Mouse (Mus musculus): ENCODE measurements around the gene Maz. TPM values are rescaled to one million over a fixed set of nuclear protein-coding genes. Genes with fewer than 3 reads are reported as not detected.

Maz gene
- polyA plus RNA-seq, 1 experiment from 2014 or later, result 48.1 TPM

DNA sequence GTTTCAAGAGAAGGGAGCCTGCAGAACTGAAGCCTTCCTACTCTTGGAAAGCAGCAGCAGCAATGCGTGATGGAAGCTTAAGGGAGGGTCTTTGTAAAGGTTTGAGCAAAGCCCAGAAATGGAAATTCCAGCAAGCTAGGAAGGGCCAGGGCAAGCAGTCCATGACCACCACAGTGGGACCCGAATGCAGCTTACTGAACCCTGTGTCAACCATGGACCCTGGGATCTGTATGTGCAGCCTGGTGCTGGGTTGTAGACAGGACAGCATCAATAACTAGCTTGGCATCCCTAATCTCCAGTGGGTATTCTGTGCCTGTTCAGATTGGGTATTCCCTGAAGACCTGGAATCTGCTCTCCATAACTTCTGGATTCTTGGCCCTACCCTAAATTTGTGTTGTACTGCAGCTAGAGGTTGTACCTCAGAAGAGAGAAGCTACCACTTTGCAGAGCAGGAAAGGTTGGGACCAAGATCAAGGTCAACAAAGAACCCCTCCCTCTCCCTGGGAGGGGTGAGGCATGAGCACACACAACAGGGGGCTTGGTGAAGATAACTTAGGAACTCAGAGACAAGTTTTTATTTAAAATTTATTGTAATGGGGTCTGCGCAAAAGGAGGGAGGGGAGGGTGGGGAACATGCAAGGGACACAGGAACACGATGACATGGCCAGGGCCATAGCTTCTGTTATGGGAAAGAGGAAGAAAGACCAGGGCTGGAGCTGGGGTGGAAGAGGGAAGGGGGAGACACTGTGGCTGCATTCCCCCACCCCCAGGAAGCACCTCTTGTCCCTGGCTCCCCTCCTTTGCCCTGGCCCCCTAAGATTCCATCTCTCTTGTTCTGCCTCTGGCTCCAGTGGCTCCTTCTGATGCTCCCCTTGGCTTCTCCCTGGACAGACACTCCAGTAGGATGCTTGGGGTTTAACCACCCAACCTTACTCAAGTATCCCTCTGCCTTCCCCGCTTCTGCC is 5.0 kb downstream of the Maz start:
- WGBS, result 41% methylated on average over 5 of the region's 5 CpGs
- Histone ChIP-seq H3K9me3 (ENCODE audit: low read length) (no peaks in the 10 kb centered on the region), H3K27me3 (ENCODE audit: insufficient read depth, low read length) (no peaks in the 10 kb centered on the region), H3K36me3 (ENCODE audit: insufficient read depth, low read length) (peaks cover 29% of the 10 kb centered on the region), H3K4me2 (replicated peaks; ENCODE audit: low read depth, low read length) (peak overlapping the region; percentile 63), H3K4me1 (ENCODE audit: insufficient read depth, low read length) (peaks cover 71% of the 10 kb centered on the region), H3K4me3 (ENCODE audit: low read length) (peak overlapping the region; percentile 48), H3K9ac (replicated peaks; ENCODE audit: low read length) (peak overlapping the region; percentile 64), H3K27ac (ENCODE audit: low read length) (peak overlapping the region; percentile 58)
- no peak for ATAC-seq (ENCODE audit: low FRiP score, low TSS enrichment)

DNA sequence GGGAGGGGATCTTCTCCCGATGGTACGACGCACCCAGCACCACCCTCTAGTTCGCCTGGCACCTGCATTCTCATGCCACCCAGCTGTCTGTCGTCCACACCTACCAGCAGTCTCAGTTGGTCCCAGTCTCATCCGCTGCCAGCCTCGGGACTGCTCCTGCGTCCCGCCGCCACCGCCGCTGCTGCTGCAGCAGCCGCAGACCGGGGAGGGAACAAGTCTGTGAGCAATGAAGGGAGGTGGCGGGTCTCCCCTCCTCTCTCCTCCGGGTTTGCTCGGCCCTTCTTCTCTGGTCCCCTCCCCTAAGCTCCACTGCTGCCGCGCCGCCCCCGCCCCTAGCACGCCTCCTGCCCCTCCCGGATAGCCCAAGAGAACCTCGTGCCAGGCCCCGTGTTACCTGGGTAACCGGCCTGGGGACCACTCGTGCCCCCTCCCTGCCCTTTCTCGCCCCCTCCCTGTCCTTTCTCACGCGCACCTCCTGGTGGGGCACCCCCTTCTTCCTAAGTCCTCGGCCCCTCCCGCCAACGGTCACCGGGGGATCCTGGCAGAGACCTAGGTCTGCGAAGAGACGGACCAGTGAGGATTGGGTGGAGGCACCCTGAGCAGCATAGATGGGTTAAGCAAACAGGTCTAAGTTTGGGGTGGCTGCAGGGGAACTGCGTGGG is 5.8 kb downstream of the Maz start, which contains the start of the genes Gm42742 and Prrt2:
Gm42742 (minus strand) TSS at position 197 of the 662 bp plus-strand sequence.
Prrt2 (minus strand) TSS at position 311 of the 662 bp plus-strand sequence.
- H3K9me3 ChIP-seq (ENCODE audit: low read length), result no peaks in the 10 kb centered on the region
- no peaks in the 10 kb centered on the region for H3K27me3 ChIP-seq (ENCODE audit: insufficient read depth, low read length)
- peaks cover 29% of the 10 kb centered on the region for H3K36me3 ChIP-seq (ENCODE audit: insufficient read depth, low read length)
- ATAC-seq (ENCODE audit: low FRiP score, low TSS enrichment), result peak; percentile 12; the same call in 1 of the 2 replicates
- peak within 1 kb of the TSS; percentile 58 for H3K27ac ChIP-seq (ENCODE audit: low read length)
- peaks cover 72% of the 10 kb centered on the region for H3K4me1 ChIP-seq (ENCODE audit: insufficient read depth, low read length)
- H3K4me2 ChIP-seq (replicated peaks; ENCODE audit: low read depth, low read length), result peak within 1 kb of the TSS; percentile 63
- H3K9ac ChIP-seq (replicated peaks; ENCODE audit: low read length), result peak within 1 kb of the TSS; percentile 64
- 1% methylated on average over 30 of the region's 37 CpGs for WGBS
- H3K4me3 ChIP-seq (ENCODE audit: low read length), result peak within 1 kb of the TSS; percentile 48

DNA sequence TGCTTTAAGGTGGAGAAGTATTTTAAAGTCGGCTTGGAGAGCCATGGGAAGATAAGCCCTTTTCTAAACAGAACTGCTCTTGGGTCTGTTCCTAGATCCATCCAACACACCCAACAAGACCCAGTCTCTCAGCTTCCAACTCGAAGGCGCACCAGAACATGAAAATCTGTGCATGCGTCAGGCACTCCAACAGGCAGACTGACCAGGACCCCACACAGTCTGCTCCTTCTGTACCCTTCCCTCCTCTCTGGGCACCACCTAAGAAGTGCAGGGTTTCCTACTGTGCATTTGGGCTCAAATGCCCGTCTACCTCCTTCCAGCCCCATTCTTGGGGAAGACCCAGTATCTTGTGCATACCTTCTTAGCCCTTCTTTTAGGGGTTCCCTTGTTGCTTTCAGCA is 6.3 kb downstream of the Maz start:
- Histone ChIP-seq H3K9ac (replicated peaks; ENCODE audit: low read length) (peak overlapping the region; percentile 64), H3K27me3 (ENCODE audit: insufficient read depth, low read length) (no peaks in the 10 kb centered on the region), H3K4me2 (replicated peaks; ENCODE audit: low read depth, low read length) (peak overlapping the region; percentile 63), H3K4me1 (ENCODE audit: insufficient read depth, low read length) (peaks cover 77% of the 10 kb centered on the region), H3K27ac (ENCODE audit: low read length) (peak overlapping the region; percentile 58), H3K9me3 (ENCODE audit: low read length) (no peaks in the 10 kb centered on the region), H3K4me3 (ENCODE audit: low read length) (peak overlapping the region; percentile 48), H3K36me3 (ENCODE audit: insufficient read depth, low read length) (peaks cover 31% of the 10 kb centered on the region)
- WGBS, result 41% methylated on average over 5 of the region's 5 CpGs
- no peak for ATAC-seq (ENCODE audit: low FRiP score, low TSS enrichment)

DNA sequence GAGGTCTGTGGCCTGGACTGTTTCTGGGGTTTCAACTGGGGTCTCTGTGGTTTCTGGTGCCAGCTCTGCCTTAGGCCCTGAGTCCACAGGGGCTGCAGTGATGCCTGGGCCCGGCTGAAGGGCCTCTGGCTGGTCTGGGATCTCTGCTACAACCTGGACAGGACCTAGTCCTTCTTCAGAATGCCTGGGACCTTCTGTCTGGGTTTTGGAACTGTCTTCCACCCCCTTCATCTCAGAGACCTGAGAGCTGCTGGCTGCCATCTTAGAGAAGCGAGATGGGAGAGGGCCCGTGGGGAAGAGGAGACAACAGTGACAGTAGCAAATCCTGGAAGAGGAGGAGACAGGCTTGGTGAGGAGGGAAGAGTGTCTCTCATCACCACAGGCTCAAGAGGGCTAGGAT is 6.8 kb downstream of the Maz start:
- Histone ChIP-seq H3K4me1 (ENCODE audit: insufficient read depth, low read length) (peaks cover 82% of the 10 kb centered on the region), H3K36me3 (ENCODE audit: insufficient read depth, low read length) (peaks cover 35% of the 10 kb centered on the region), H3K9ac (replicated peaks; ENCODE audit: low read length) (peak overlapping the region; percentile 64), H3K27me3 (ENCODE audit: insufficient read depth, low read length) (no peaks in the 10 kb centered on the region), H3K4me3 (ENCODE audit: low read length) (peak overlapping the region; percentile 48), H3K9me3 (ENCODE audit: low read length) (no peaks in the 10 kb centered on the region), H3K27ac (ENCODE audit: low read length) (peak overlapping the region; percentile 40), H3K4me2 (replicated peaks; ENCODE audit: low read depth, low read length) (peak overlapping the region; percentile 63)
- 58% methylated on average over 3 of the region's 3 CpGs for WGBS
- no peak for ATAC-seq (ENCODE audit: low FRiP score, low TSS enrichment)

DNA sequence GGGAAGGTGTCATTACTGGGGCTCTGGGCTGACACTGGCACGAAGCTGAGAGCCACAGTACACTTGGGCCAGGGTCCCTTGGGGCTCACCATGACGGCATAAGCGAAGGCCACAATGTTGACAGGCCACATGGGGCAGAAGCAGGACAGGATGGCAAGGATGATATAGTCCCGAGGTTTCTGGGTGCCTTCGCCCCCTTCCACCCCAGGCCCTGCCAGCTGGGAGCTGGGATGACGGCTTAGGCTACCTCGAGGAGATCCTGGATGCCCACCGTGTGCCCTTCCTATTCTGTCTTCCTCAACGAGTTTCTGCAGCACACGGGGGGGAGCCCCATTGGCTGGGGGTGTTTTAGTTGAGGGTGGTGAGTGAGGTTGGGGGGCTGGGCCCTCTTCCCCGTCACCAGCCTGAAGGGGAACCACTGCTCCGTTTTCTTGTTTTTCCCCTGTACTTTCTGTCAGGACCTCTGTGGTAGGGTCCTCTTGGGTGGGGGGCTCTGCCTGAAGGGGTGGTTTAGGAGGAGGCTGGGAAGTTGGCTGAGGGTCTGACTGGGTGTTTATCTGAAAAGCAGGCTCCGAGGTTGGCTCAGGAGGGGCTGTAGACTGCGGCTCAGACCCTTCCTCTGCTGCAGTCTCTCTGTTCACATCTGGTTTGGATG is 7.4 kb downstream of the Maz start:
- Histone ChIP-seq H3K9ac (replicated peaks; ENCODE audit: low read length) (peak overlapping the region; percentile 64), H3K4me2 (replicated peaks; ENCODE audit: low read depth, low read length) (peak overlapping the region; percentile 63), H3K4me1 (ENCODE audit: insufficient read depth, low read length) (peaks cover 82% of the 10 kb centered on the region), H3K9me3 (ENCODE audit: low read length) (no peaks in the 10 kb centered on the region), H3K36me3 (ENCODE audit: insufficient read depth, low read length) (peaks cover 32% of the 10 kb centered on the region), H3K27me3 (ENCODE audit: insufficient read depth, low read length) (no peaks in the 10 kb centered on the region), H3K27ac (ENCODE audit: low read length) (no peak overlapping the region), H3K4me3 (ENCODE audit: low read length) (no peak overlapping the region)
- 75% methylated on average over 14 of the region's 14 CpGs for WGBS
- ATAC-seq (ENCODE audit: low FRiP score, low TSS enrichment), result no peak

DNA sequence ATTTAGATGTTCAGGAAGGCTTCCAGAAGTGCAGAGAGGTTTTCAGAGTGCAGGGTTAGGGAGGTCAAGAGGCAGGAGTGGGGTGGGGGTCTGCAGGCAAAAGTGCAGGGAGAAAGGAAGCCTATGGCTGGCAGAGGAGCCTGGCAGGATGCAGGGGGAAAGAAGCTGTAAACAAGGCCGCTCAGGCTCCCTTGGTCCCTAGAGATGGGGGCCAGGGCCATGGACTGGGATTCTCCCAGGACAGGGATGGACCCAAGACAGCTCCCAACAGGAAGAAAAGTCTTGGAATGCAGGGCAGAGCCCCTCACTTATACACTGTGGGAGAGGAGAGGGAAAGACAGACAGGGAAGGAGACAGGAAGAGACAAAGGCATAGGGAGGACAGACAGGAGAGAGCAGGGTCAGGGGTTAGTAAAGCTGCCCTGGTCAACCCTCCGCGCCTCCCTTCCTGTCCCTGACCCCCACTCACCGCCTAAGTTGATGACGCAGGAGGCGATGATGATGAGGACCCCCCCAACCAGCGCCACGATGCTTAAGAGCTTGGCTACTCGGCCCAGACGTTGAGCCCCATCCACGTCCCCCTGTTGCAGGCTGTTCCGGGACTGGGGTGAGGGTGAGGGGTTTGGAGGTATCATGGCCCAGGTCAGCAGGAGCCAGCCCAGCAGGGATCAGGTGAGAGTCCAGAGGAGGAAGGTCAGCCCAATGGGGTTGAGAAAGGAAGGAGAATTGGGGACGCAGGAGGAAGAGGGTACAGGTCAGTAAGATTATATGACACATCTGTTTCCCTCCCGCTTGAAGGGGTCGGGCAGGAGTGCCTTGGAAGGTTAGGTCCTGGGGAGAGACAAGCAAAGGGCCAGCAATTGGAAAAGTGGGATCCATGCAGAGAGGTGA is 8.2 kb downstream of the Maz start:
- peak overlapping the region; percentile 28 for H3K4me2 ChIP-seq (replicated peaks; ENCODE audit: low read depth, low read length)
- 47% methylated on average over 15 of the region's 15 CpGs for WGBS
- H3K27ac ChIP-seq (ENCODE audit: low read length), result peak overlapping the region; percentile 98
- ATAC-seq (ENCODE audit: low FRiP score, low TSS enrichment), result no peak
- peaks cover 80% of the 10 kb centered on the region for H3K4me1 ChIP-seq (ENCODE audit: insufficient read depth, low read length)
- H3K9me3 ChIP-seq (ENCODE audit: low read length), result no peaks in the 10 kb centered on the region
- H3K4me3 ChIP-seq (ENCODE audit: low read length), result no peak overlapping the region; the same call in 1 of the 2 replicates
- H3K9ac ChIP-seq (replicated peaks; ENCODE audit: low read length), result peak overlapping the region; percentile 35
- peaks cover 24% of the 10 kb centered on the region for H3K36me3 ChIP-seq (ENCODE audit: insufficient read depth, low read length)
- no peaks in the 10 kb centered on the region for H3K27me3 ChIP-seq (ENCODE audit: insufficient read depth, low read length)

DNA sequence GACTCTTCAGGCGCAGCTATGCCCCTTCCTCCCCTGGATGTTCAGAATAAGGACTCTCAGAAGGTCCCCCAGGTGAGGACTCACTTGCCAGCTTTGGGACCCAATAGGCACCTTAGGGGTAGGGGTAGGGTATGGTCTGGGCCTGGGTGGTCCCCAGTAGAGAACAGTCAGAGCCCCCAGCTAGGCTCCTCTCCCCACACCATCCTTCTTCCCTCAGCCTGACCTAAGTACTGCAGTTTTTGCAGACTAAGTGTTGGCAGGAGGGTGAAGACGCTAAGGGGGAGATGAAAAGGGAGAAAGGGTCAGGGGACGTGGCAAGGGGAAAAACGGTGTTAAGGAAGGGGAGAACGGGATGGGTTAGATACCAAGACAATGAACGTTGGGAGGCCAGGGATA is 8.9 kb downstream of the Maz start:
- Histone ChIP-seq H3K4me3 (ENCODE audit: low read length) (no peak overlapping the region; the same call in 1 of the 2 replicates), H3K27me3 (ENCODE audit: insufficient read depth, low read length) (no peaks in the 10 kb centered on the region), H3K4me2 (replicated peaks; ENCODE audit: low read depth, low read length) (peak overlapping the region; percentile 17; the same call in 1 of the 2 replicates), H3K9me3 (ENCODE audit: low read length) (no peaks in the 10 kb centered on the region), H3K27ac (ENCODE audit: low read length) (peak overlapping the region; percentile 98), H3K9ac (replicated peaks; ENCODE audit: low read length) (peak overlapping the region; percentile 35), H3K36me3 (ENCODE audit: insufficient read depth, low read length) (peaks cover 24% of the 10 kb centered on the region), H3K4me1 (ENCODE audit: insufficient read depth, low read length) (peaks cover 78% of the 10 kb centered on the region)
- ATAC-seq (ENCODE audit: low FRiP score, low TSS enrichment), result no peak
- whole genome bisulfite sequencing, result 35% methylated on average over 6 of the region's 6 CpGs

DNA sequence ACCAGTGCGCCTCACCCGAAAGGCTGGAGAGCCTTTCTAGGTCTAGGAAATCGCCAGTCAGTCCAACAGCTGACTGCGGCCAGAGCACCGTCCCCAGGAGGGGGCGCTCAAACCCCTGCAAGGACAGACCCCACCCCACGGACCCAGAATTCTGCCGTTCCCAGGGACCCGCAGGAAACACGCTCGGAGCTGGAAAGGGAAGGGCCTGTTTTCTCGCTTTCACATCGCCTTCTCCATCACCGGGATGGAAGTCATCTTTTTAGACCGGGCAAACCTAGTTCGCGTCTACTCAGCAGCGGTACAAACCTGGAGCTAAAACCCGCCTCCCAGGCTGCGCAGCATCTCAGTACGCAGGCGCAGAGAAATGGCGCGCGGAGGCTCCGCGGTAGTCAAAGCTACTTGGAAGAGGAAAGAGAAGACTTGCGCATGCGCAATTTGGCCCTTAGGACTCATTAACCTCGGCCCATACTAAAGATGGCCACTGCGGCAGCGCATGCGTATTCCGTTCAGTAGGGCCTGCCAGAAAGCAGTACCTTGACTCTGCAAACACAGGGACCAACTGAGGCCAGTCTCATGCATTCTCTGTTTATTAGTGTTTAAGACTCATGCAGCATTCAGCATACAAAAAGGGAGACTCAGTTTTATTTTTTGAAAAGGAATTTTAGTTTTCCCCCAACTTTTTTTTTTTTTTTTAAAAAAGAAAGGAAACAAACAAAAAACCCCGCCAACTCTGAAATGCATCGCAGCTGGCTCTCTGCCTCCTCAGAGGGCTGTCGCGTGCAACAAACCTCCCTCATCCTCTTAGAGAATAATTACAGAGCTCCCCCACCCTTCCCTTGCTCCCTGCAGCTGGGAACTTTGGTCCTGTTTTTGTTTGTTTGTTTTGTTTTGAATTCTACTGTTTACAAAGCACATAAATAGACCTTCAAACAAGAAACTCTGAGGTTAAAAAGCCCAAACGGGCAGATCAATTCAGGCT is 9.6 kb downstream of the Maz start, which contains the start of gene Pagr1a:
Pagr1a (minus strand) TSS at position 382 of the 979 bp plus-strand sequence.
- H3K36me3 ChIP-seq (ENCODE audit: insufficient read depth, low read length), result peaks cover 23% of the 10 kb centered on the region
- H3K4me1 ChIP-seq (ENCODE audit: insufficient read depth, low read length), result peaks cover 71% of the 10 kb centered on the region
- 3% methylated on average over 38 of the region's 39 CpGs for WGBS
- H3K9me3 ChIP-seq (ENCODE audit: low read length), result no peaks in the 10 kb centered on the region
- peak within 1 kb of the TSS; percentile 82 for H3K4me2 ChIP-seq (replicated peaks; ENCODE audit: low read depth, low read length)
- peak within 1 kb of the TSS; percentile 81 for H3K9ac ChIP-seq (replicated peaks; ENCODE audit: low read length)
- peak within 1 kb of the TSS; percentile 73 for H3K4me3 ChIP-seq (ENCODE audit: low read length)
- peak within 1 kb of the TSS; percentile 98 for H3K27ac ChIP-seq (ENCODE audit: low read length)
- peak; percentile 85 for ATAC-seq (ENCODE audit: low FRiP score, low TSS enrichment)
- H3K27me3 ChIP-seq (ENCODE audit: insufficient read depth, low read length), result no peaks in the 10 kb centered on the region

Data from kidney, embryonic 16.5 days (tissue).